Mouse (Mus musculus): ENCODE measurements around the gene Dars.
"Not testable (repeated sequence)": the region's sequence is repeated elsewhere in the genome, so short reads cannot be mapped to it uniquely, and the experiment has no call there.

Dars gene

GRCm38 (mm10) chr1:128357452-128357851 is 59.7 kb downstream of the Dars start:
- DNase-seq (ENCODE audit: extremely low read depth, low read depth, low spot score), result no peak

- no peak for DNase-seq (ENCODE audit: extremely low read depth, low read depth, low spot score)
Measured at GRCm38 (mm10) chr1:128353092-128353491, 64.1 kb downstream of the Dars start.

DNA sequence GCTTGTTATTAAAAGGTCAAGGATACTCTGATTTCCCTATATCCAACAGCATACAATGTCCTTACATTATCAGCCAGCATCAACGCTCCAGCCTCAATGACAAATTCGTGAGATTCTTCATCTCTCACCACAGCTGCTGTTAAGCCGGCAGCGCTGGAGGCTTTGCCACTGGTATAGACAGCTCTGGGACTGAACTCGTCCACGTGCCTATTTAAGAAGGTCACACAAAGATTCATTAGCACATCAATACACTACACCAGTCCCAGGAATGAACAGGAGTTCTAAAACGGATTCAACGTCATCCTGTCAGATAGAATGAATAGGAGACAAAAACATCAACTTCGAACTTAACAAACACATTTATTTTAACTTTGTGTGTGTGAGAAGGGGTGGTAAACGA is 72.9 kb downstream of the Dars start:
- DNase-seq (ENCODE audit: extremely low read depth, low read depth, low spot score), result no peak

DNA sequence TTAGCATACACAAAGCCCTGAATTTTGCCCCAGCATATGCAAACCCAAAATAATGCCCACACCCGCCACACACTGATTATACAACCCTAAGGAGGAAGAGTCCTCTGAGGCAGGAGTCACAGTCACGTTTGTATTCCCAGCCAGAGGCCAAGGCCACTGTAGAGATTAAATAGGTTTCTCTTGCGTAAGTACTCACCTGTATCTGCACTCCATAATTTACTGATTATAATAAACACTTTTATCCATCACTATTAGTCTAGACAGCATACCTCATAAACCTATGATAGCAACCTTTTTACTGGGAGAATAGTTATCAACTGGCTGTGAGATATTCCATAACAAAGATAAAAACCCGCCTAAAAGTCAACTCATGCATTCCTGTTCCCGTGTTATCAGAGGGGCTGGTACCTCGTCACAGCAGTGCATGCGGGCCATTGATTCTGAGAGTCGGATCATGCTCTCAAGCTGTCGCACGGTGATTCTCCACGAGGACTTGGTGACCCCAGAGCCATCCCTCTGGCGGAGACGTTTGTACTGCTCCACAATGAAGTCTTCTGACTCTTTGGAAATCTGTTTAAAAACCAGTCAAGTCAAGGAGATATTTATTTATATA is 79.4 kb downstream of the Dars start:
- no peak for DNase-seq (ENCODE audit: extremely low read depth, low read depth, low spot score)

- no peak for DNase-seq (ENCODE audit: extremely low read depth, low read depth, low spot score)
Measured at GRCm38 (mm10) chr1:128330313-128330712, 86.9 kb downstream of the Dars start.

DNA sequence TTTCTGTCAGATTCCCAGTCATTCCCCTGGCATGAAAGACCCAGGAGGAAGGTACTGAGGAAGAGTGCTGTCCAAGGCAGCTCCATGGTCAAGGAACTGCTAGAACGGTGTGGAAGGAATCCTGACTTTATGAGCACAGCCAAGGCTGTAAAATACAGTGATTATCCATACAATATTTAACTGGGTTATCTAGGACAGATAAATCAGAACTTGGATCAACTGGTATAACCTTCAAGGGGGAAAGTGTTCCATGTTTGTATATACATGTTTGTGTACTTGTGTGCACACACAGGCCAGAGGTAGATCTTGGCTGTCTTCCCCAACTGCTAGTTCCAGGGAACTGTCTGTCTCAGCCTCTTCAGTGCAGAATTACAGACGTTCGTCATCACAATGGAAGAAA is 89.0 kb downstream of the Dars start, which contains the start of gene Lct:
TSS of gene Lct (minus strand) at position 101 of the 400 bp plus-strand sequence.
- no peak for DNase-seq (ENCODE audit: extremely low read depth, low read depth, low spot score)

DNA sequence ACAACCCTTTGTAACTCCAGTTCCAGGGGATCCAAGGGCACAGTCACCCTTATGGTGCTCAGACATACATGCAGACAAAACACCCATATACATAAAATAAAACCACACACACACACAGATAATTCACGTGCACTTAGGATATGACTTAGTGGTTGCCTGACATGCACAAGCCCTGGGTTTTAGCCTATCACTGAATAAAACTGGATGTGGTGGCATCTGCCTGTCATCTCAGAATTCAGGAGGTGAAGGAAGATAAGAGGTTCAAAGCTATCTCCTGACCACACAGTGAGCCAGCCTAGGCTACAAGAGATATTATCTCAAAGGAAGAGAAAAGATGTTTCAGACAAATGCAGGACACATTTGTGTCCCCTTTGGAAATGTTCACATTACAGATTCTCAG is 90.0 kb downstream of the Dars start:
- DNase-seq (ENCODE audit: extremely low read depth, low read depth, low spot score), result no peak

DNA sequence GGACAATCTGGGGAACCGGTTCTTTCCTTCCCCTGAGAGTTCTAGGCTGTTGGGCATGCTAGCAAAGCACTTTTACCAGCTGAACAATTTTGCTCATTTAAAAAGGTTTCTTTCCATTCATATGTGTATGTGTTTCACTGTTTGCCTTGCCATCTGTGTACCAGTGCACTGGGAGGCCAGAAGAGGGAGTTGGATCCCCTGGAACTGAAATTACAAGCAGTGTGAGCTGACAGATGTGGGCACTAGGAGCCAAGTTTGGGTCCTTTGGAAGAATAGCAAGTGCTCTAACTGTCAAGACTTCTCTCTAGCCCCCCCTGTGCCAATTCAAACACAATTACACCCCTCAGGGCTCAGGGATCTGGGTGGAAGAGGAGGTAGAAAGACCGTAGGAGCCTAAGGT is 92.4 kb downstream of the Dars start:
- DNase-seq (ENCODE audit: extremely low read depth, low read depth, low spot score), result no peak

- DNase-seq (ENCODE audit: extremely low read depth, low read depth, low spot score), result no peak
Measured at GRCm38 (mm10) chr1:128323026-128323643, 94.0 kb downstream of the Dars start.

GRCm38 (mm10) chr1:128319266-128319665 is 97.9 kb downstream of the Dars start:
- not testable (repeated sequence) for DNase-seq (ENCODE audit: extremely low read depth, low read depth, low spot score)

- DNase-seq (ENCODE audit: extremely low read depth, low read depth, low spot score), result no peak
Measured at GRCm38 (mm10) chr1:128314665-128315064, 102.5 kb downstream of the Dars start.

Measured in fat pad, adult 2 months (tissue).